Mouse (Mus musculus) kidney, postnatal 14 days (tissue): Measurements from ENCODE around the gene Bglap3.
"Not testable (repeated sequence)": the region's sequence is repeated elsewhere in the genome, so short reads cannot be mapped to it uniquely, and the experiment has no call there.

Source experiments
- DNase-seq: peaks from one replicate; pipeline ENCODE4 v3.0.0; 2022; ENCODE audit warnings: mixed read lengths

The Bglap3 gene

GRCm38 (mm10) chr3:88375750-88376626, 3.4 kb upstream of the Bglap3 start:
- peak; percentile 43 for DNase-seq

- not testable (repeated sequence) for DNase-seq
These were observed 4.0 kb downstream of the Bglap3 start for GRCm38 (mm10) chr3:88368511-88368910.

GRCm38 (mm10) chr3:88367517-88367916, 5.0 kb downstream of the Bglap3 start:
- not testable (repeated sequence) for DNase-seq

- peak; percentile 55 for DNase-seq
These were observed 5.6 kb downstream of the Bglap3 start for GRCm38 (mm10) chr3:88366830-88367428.

- DNase-seq = no peak
These were observed 6.7 kb downstream of the Bglap3 start for GRCm38 (mm10) chr3:88365705-88366361.

- DNase-seq = peak; percentile 81
These were observed 8.2 kb downstream of the Bglap3 start, which contains the start of gene Paqr6 for GRCm38 (mm10) chr3:88364337-88364736. TSS of gene Paqr6 (plus strand) at chr3:88364584.

GRCm38 (mm10) chr3:88363700-88364099, 8.8 kb downstream of the Bglap3 start:
- no peak for DNase-seq

GRCm38 (mm10) chr3:88361612-88362313, 10.8 kb downstream of the Bglap3 start:
- DNase-seq = no peak

- DNase-seq = no peak
These were observed 11.4 kb downstream of the Bglap3 start for GRCm38 (mm10) chr3:88361096-88361495.

- no peak for DNase-seq
These were observed 12.6 kb downstream of the Bglap3 start for GRCm38 (mm10) chr3:88359989-88360388.

GRCm38 (mm10) chr3:88359584-88359983, 13.0 kb downstream of the Bglap3 start:
- no peak for DNase-seq

- DNase-seq = no peak
These were observed 18.0 kb downstream of the Bglap3 start for GRCm38 (mm10) chr3:88354396-88355165.

GRCm38 (mm10) chr3:88352907-88353306, 19.6 kb downstream of the Bglap3 start:
- no peak for DNase-seq

- no peak for DNase-seq
These were observed 21.8 kb downstream of the Bglap3 start for GRCm38 (mm10) chr3:88350732-88351131.

GRCm38 (mm10) chr3:88339006-88339405, 33.5 kb downstream of the Bglap3 start:
- no peak for DNase-seq

GRCm38 (mm10) chr3:88338316-88338715, 34.2 kb downstream of the Bglap3 start:
- no peak for DNase-seq

GRCm38 (mm10) chr3:88337367-88338020, 35.0 kb downstream of the Bglap3 start:
- no peak for DNase-seq

GRCm38 (mm10) chr3:88336058-88337013, 36.2 kb downstream of the Bglap3 start, which contains the start of the genes Tmem79 and Smg5:
TSS of gene Tmem79 (minus strand) at chr3:88336148.
TSS of gene Smg5 (plus strand) at chr3:88336260.
- DNase-seq = peak; percentile 97

GRCm38 (mm10) chr3:88335436-88336053, 37.0 kb downstream of the Bglap3 start:
- peak; percentile 29 for DNase-seq
